Mouse (Mus musculus) limb, embryonic 12.5 days (tissue): ENCODE measurements around the gene Gde1. TPM values are rescaled to one million over a fixed set of nuclear protein-coding genes. Genes with fewer than 3 reads are reported as not detected.
A peak's percentile ranks its signal among the peaks of the same experiment; 100 is the strongest.

Source experiments
- ATAC-seq: fragments of 200-750 bp; cut with Nextera tagmentation; 2 replicates; pipeline ENCODE4 v1.8.0; 2017; ENCODE audit warnings: low read depth, moderate TSS enrichment; ENCODE audit not compliant: insufficient number of reproducible peaks, insufficient read depth, low FRiP score, low TSS enrichment
- H3K27ac ChIP-seq: fragments of 300-500 bp; sonication (generic); 2 replicates; pipeline ENCODE4 v1.5.1; 2016; ENCODE audit warnings: mild to moderate bottlenecking, moderate library complexity
- H3K27me3 ChIP-seq: fragments of 300-500 bp; sonication (generic); 2 replicates; pipeline ENCODE4 v1.6.1; 2016; ENCODE audit warnings: mild to moderate bottlenecking, moderate library complexity
- H3K36me3 ChIP-seq: fragments of 300-500 bp; sonication (generic); 2 replicates; pipeline ENCODE4 v1.6.1; 2016; ENCODE audit warnings: mild to moderate bottlenecking, moderate library complexity
- H3K4me1 ChIP-seq: fragments of 300-500 bp; sonication (generic); replicated peaks from 2 replicates; pipeline ENCODE4 v1.6.1; 2016
- H3K4me2 ChIP-seq: fragments of 300-500 bp; sonication (generic); 2 replicates; pipeline ENCODE4 v1.6.1; 2016; ENCODE audit warnings: mild to moderate bottlenecking, moderate library complexity
- H3K4me3 ChIP-seq: fragments of 300-500 bp; sonication (generic); replicated peaks from 2 replicates; pipeline ENCODE4 v1.5.1; 2016; ENCODE audit warnings: mild to moderate bottlenecking
- H3K9ac ChIP-seq: fragments of 300-500 bp; sonication (generic); replicated peaks from 2 replicates; pipeline ENCODE4 v1.6.1; 2016; ENCODE audit warnings: mild to moderate bottlenecking, moderate library complexity
- H3K9me3 ChIP-seq: fragments of 300-500 bp; sonication (generic); 2 replicates; pipeline ENCODE4 v1.6.1; 2016; ENCODE audit warnings: mild to moderate bottlenecking, moderate library complexity
- WGBS: fragments of 180-500 bp; shearing (Covaris S2); methylation state at CpG from one replicate; pipeline ENCODE4 v1.1.7; 2016; 5-methylcytosine and 5-hydroxymethylcytosine counted together
- polyA plus RNA-seq: library from polyadenylated mRNA; unstranded; fragments of >200 nt; fragmentation: Nextera tagmentation; extraction: Ambion mirVana; gene quantifications from 2 replicates; pipeline ENCODE4 v1.2.1, GENCODE M21; 2016

Gene Gde1
- 67.7 and 72.7 TPM in 2 replicates for polyA plus RNA-seq

- Histone ChIP-seq H3K4me3 (peak within 1 kb of the TSS; percentile 82), H3K27ac (peak within 1 kb of the TSS; percentile 79), H3K4me1 (peaks cover 16% of the 10 kb centered on the region), H3K36me3 (peaks cover 4% of the 10 kb centered on the region; the same call in 1 of the 2 replicates), H3K4me2 (peak within 1 kb of the TSS; percentile 59), H3K27me3 (no peaks in the 10 kb centered on the region), H3K9me3 (no peaks in the 10 kb centered on the region), H3K9ac (peak within 1 kb of the TSS; percentile 85)
- ATAC-seq, result peak; percentile 94
- under 1% methylated on average over 66 of the region's 66 CpGs for WGBS
Measured at GRCm38 (mm10) chr7:118705101-118705961, at the start of gene Gde1. Gene Gde1 (minus strand): TSS chr7:118705778.

- Histone ChIP-seq H3K9ac (no peak overlapping the region), H3K36me3 (peaks cover 93% of the 10 kb centered on the region), H3K9me3 (no peaks in the 10 kb centered on the region), H3K4me2 (no peak overlapping the region), H3K27me3 (no peaks in the 10 kb centered on the region), H3K27ac (no peak overlapping the region), H3K4me3 (no peak overlapping the region), H3K4me1 (no peaks in the 10 kb centered on the region)
- ATAC-seq, result no peak
- WGBS, result 88% methylated on average over 7 of the region's 7 CpGs
Measured at GRCm38 (mm10) chr7:118751625-118752024, 46.0 kb upstream of the Gde1 start.

- Histone ChIP-seq H3K9ac (no peak overlapping the region), H3K36me3 (peaks cover 93% of the 10 kb centered on the region), H3K4me3 (no peak overlapping the region), H3K9me3 (no peaks in the 10 kb centered on the region), H3K4me1 (no peaks in the 10 kb centered on the region), H3K4me2 (no peak overlapping the region), H3K27ac (no peak overlapping the region), H3K27me3 (no peaks in the 10 kb centered on the region)
- ATAC-seq, result no peak
- WGBS, result 86% methylated on average over 8 of the region's 8 CpGs
Measured at GRCm38 (mm10) chr7:118749706-118750105, 44.1 kb upstream of the Gde1 start.

GRCm38 (mm10) chr7:118747891-118748672 is 42.5 kb upstream of the Gde1 start:
- Histone ChIP-seq H3K9ac (no peak overlapping the region), H3K27ac (no peak overlapping the region), H3K4me1 (no peaks in the 10 kb centered on the region), H3K27me3 (no peaks in the 10 kb centered on the region), H3K36me3 (peaks cover 89% of the 10 kb centered on the region), H3K9me3 (no peaks in the 10 kb centered on the region), H3K4me2 (no peak overlapping the region), H3K4me3 (no peak overlapping the region)
- ATAC-seq, result no peak
- WGBS, result 88% methylated on average over 12 of the region's 12 CpGs

GRCm38 (mm10) chr7:118744766-118745165 is 39.2 kb upstream of the Gde1 start:
- Histone ChIP-seq H3K27me3 (no peaks in the 10 kb centered on the region), H3K4me2 (no peak overlapping the region), H3K9ac (no peak overlapping the region), H3K36me3 (peaks cover 57% of the 10 kb centered on the region), H3K4me3 (no peak overlapping the region), H3K9me3 (no peaks in the 10 kb centered on the region), H3K27ac (no peak overlapping the region), H3K4me1 (peaks cover 9% of the 10 kb centered on the region)
- ATAC-seq, result no peak
- WGBS, result 88% methylated on average over 5 of the region's 5 CpGs

- Histone ChIP-seq H3K4me3 (no peak overlapping the region), H3K27me3 (no peaks in the 10 kb centered on the region), H3K9ac (no peak overlapping the region), H3K4me1 (peaks cover 9% of the 10 kb centered on the region), H3K9me3 (no peaks in the 10 kb centered on the region), H3K27ac (no peak overlapping the region), H3K4me2 (no peak overlapping the region), H3K36me3 (peaks cover 33% of the 10 kb centered on the region)
- ATAC-seq, result no peak
- 82% methylated on average over 6 of the region's 6 CpGs for WGBS
Measured at GRCm38 (mm10) chr7:118742278-118742677, 36.7 kb upstream of the Gde1 start.

- H3K36me3 ChIP-seq, result peaks cover 26% of the 10 kb centered on the region
- peak overlapping the region; percentile 73 for H3K9ac ChIP-seq
- H3K27ac ChIP-seq, result no peak overlapping the region
- WGBS, result 2% methylated on average over 41 of the region's 41 CpGs
- H3K9me3 ChIP-seq, result no peaks in the 10 kb centered on the region
- H3K4me2 ChIP-seq, result peak overlapping the region; percentile 81
- ATAC-seq, result peak; percentile 95
- peak overlapping the region; percentile 72 for H3K4me3 ChIP-seq
- peaks cover 9% of the 10 kb centered on the region for H3K4me1 ChIP-seq
- H3K27me3 ChIP-seq, result no peaks in the 10 kb centered on the region
Measured at GRCm38 (mm10) chr7:118740532-118741338, 35.2 kb upstream of the Gde1 start.

GRCm38 (mm10) chr7:118739975-118740531 is 34.5 kb upstream of the Gde1 start, which contains the start of gene Vps35l:
Gene Vps35l (plus strand): TSS chr7:118740226.
- Histone ChIP-seq H3K9me3 (no peaks in the 10 kb centered on the region), H3K27me3 (no peaks in the 10 kb centered on the region), H3K27ac (no peak within 1 kb of the TSS), H3K4me1 (peaks cover 9% of the 10 kb centered on the region), H3K9ac (peak within 1 kb of the TSS; percentile 73), H3K4me3 (peak within 1 kb of the TSS; percentile 72), H3K4me2 (peak within 1 kb of the TSS; percentile 81), H3K36me3 (peaks cover 24% of the 10 kb centered on the region; the same call in 1 of the 2 replicates)
- ATAC-seq, result peak; percentile 82
- WGBS, result 1% methylated on average over 15 of the region's 16 CpGs

- H3K4me2 ChIP-seq, result no peak overlapping the region
- WGBS, result 81% methylated on average over 1 of the region's 1 CpGs
- no peaks in the 10 kb centered on the region for H3K27me3 ChIP-seq
- peaks cover 22% of the 10 kb centered on the region; the same call in 1 of the 2 replicates for H3K36me3 ChIP-seq
- H3K9me3 ChIP-seq, result no peaks in the 10 kb centered on the region
- H3K9ac ChIP-seq, result no peak overlapping the region
- no peak for ATAC-seq
- H3K4me3 ChIP-seq, result no peak overlapping the region
- H3K27ac ChIP-seq, result no peak overlapping the region
- H3K4me1 ChIP-seq, result peaks cover 9% of the 10 kb centered on the region
Measured at GRCm38 (mm10) chr7:118738730-118739129, 33.2 kb upstream of the Gde1 start.

- WGBS, result 91% methylated on average over 13 of the region's 13 CpGs
- no peaks in the 10 kb centered on the region for H3K4me1 ChIP-seq
- H3K9ac ChIP-seq, result no peak overlapping the region
- ATAC-seq, result no peak
- H3K4me3 ChIP-seq, result no peak overlapping the region
- H3K27ac ChIP-seq, result no peak overlapping the region
- peaks cover 70% of the 10 kb centered on the region for H3K36me3 ChIP-seq
- H3K9me3 ChIP-seq, result no peaks in the 10 kb centered on the region
- no peaks in the 10 kb centered on the region for H3K27me3 ChIP-seq
- no peak overlapping the region for H3K4me2 ChIP-seq
Measured at GRCm38 (mm10) chr7:118733225-118733624, 27.6 kb upstream of the Gde1 start.
